Mouse (Mus musculus): ENCODE data around the gene Pcdh15.

Gene Pcdh15

DNA sequence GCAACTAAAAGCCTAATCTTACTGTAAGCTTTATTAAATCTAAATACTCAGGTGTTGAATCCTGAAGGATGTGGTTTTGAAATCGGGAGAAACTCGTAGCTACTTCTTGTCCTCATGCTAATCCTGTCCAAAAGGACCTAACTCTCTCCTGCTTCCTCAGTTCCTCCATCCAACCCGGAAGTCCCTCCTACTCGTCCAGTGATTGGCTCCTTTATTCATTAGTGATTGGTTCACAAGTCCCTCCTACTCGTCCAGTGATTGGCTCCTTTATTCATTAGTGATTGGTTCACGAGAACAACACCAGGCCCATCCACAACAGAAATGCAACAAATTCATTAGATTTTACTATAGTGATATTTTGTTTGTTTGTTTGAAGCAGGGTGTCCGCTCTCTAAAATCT is 227.7 kb downstream of the Pcdh15 start:
- in situ Hi-C loops (cut with MboI; ENCODE audit: unreplicated experiment in 2 of 2) = no loop called here

DNA sequence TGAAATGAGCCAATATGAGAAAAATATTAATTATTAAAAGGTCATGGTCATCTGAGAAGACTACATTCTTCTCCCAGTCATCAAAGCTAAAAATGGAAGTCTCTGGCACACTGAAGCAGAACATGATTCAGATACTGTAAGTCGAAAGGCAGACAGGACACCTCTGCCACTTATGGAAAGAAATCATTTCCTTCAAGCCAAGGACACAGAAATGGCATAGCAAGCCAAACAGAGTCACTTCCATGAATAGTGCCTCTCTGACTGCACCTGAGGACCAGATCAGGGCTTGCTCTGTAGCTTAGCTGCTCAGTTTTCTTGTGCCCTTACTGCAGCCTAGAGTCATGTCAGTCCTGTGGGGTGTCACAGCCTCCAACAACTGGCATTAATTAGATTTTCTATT is 234.3 kb downstream of the Pcdh15 start:
- in situ Hi-C loops (cut with MboI; ENCODE audit: unreplicated experiment in 2 of 2) = no loop called here

DNA sequence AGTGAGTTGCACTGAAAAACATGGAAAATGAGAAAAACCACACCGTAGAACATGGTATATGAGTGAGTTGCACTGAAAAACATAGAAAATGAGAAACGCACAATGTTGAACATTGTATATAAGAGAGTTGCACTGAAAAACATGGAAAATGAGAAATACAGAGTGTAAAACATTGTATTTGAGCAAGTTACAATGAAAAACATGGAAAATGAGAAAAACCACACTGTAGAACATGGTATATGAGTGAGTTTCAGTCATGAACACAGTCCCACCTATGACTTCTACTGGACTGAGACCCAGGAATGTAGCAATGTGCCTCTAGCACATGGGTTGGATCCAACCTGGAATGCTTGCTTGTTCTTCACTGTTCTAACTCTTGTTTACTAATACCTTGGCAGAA is 279.9 kb downstream of the Pcdh15 start:
- in situ Hi-C loops (cut with MboI; ENCODE audit: unreplicated experiment in 2 of 2) = no loop called here

DNA sequence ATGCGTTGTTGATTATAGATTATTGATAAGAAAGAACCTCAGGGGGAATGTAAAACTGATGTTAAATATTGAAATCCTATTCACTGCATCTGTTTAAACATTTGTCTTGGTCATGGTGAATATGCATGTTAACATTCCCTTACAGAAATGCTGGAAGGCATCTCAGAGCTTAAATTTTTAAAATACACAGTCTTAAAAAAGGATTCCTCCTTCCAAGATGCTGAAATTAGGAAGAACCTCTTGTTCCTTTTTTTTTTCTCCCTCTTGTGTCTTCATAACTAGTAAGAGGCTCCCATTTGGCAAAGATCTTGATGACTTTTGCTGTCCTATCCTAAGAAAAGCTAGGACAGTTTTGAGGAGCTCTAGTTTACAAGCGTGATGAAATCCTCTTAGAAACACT is 284.9 kb downstream of the Pcdh15 start:
- in situ Hi-C loops (cut with MboI; ENCODE audit: unreplicated experiment in 2 of 2) = no loop called here

DNA sequence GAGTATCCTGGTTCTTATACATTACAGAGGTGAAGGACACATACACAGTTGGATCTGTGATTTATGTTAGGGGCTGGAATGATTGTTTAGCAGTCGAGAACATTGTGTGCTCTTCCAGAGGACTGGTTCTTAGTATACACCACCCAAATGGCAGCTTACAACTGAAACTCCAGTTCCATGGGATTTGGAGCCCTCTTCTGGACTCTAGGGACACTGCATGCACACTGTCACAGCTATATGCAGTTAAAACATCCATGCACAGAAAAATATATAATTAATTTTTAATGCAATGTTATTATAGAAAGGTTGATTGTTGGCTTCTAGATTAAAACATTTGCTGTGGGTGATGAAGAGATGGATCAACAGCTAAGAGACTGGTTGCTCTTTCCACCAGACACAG is 301.3 kb downstream of the Pcdh15 start:
- in situ Hi-C loops (cut with MboI; ENCODE audit: unreplicated experiment in 2 of 2) = no loop called here

DNA sequence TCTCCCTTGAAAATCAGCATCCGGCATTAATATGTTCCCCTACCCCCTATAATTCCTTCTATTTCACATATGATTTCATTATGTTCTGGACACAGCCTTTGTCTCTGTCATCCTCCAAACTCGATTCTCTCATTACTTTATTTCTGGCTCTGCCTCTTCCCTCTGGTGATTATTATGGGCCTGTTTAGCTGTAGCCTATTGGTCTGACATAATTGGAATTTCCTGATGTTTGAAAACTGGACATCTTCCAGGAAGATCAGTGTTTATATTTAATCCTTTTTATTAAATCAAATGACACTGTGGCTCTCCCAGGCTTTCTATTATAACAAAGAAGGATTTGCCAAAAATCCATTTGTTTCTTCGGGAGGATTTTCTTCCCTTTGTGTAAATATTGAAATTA is 326.3 kb downstream of the Pcdh15 start:
- in situ Hi-C loops (cut with MboI; ENCODE audit: unreplicated experiment in 2 of 2) = no loop called here

DNA sequence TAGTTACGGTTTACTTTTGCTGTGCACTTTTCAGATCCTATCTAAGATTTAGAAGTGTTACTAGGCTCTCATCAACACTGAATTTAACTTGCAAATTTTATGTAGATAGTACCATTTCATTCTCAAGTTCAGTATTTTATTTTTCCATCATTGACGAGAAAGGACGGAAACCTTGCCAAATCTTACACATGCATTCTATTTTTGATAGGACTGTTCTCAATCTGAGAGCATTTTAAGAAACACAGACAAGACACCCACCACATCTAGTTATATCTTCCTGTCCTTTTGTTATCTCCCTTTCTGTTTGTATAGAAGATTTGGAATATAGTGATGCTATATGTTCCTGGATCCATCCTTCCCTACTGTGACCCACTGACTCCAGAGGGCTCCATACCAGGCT is 332.2 kb downstream of the Pcdh15 start:
- in situ Hi-C loops (cut with MboI; ENCODE audit: unreplicated experiment in 2 of 2) = no loop called here

DNA sequence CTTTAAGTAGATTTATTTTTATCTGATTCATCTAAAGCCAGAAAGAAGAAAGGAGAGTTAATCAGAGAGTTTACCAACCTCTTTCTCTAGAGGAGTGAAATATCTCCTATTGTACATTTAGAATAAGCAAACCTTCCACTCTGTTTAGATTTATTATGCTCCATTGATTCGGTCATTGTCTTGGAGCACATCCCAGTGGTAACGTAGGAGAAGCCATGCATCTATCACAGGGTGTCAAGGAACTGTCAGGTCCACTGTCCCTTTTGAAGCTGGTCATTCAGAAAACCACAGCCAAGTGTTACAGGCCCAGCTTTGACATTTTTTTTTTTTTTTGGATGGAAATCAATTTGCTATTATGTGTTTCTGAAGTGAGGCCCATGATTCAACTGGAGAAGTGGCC is 384.9 kb downstream of the Pcdh15 start:
- in situ Hi-C loops (cut with MboI; ENCODE audit: unreplicated experiment in 2 of 2) = no loop called here

DNA sequence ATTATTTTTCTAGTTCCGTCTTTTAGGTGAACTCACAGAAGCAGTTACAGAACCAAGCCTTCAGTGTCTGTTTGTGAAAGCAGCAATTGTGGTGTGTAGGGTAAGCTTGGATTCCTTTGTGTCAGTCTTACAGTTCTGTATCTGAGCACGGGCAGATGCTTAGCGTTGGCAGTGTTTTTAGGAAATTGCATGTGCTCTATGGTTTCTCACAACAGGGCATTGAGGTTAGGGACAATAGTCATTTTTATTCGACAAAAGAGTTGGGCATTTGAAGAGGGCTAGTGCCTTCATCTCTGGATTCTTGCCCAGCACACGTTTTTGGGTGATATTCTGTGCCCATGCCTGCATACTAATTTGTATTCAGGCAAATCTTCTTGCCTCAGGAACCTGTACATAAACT is 392.5 kb downstream of the Pcdh15 start:
- in situ Hi-C loops (cut with MboI; ENCODE audit: unreplicated experiment in 2 of 2) = no loop called here

DNA sequence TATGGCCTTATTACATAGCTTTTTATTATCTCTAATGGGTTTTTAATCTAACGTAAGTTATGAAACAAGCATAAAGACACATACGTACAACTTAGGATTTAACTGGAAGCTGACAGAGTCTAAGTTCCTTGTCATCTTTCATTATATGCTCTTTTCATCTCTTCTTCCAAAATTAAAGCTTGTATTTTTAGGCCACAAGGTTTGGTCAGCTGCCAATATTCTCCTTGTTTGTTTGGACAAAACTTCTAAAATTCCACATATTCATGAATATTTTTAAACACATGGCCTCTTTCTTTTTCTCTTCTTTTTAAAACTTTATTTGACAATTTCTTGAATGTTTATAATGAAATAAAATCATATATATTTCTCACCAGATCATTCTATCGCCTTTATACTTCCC is 415.7 kb downstream of the Pcdh15 start:
- in situ Hi-C loops (cut with MboI; ENCODE audit: unreplicated experiment in 2 of 2) = no loop called here

DNA sequence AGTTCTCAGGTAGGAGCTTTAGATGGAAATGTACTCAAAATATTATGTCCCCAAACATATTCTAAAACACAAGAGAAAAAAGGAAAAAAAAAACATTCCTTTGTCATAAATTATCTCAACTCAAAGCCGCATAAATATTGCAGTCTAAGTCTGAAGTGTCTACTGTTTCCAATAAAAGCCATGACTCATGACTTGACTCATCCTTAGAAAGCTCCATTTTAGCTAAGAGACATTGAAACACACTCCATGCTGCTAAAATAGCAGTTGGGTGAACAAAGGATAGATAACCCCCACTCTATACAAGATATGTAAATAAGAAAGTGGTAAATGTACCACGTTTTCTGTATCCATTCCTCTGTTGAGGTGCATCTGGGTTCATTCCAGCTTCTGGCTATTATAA is 416.6 kb downstream of the Pcdh15 start:
- in situ Hi-C loops (cut with MboI; ENCODE audit: unreplicated experiment in 2 of 2) = no loop called here

DNA sequence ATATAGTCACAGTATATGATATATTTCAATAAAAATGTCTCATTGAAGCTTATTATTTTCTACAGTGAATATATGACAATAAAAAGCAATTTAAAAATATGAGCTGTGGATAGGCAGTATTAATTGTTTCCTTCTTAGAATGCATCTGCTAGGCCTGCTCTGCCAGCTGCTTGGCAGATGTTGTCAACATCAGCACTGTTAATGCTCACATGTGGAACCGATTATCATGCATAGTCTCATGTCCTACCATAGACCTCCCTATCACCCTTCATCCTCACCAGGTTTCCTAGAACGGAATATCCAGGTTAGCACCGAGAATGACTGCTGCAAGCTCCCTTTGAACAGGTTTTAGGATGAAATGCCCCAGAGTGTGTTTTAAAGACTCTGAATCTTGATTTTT is 420.3 kb downstream of the Pcdh15 start:
- in situ Hi-C loops (cut with MboI; ENCODE audit: unreplicated experiment in 2 of 2) = no loop called here

DNA sequence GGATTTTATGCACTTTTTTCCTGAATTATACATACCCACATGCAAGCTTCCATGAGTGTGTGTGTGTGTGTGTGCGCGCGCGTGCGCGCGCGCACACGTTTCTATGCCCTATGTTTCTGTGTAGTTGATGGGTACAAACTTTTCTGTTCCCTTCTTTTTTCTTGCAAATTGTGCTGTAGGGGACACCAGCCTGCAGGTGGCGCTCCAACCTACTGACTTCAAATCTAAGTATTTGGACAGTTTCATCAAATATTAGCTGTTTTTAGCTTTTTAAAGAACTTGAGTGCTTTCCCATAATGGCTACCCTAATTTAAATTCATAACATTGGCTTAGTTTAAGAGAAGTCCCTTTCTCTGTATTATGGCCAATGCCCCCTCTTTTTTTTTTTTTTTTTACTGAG is 453.7 kb downstream of the Pcdh15 start:
- in situ Hi-C loops (cut with MboI; ENCODE audit: unreplicated experiment in 2 of 2) = no loop called here

DNA sequence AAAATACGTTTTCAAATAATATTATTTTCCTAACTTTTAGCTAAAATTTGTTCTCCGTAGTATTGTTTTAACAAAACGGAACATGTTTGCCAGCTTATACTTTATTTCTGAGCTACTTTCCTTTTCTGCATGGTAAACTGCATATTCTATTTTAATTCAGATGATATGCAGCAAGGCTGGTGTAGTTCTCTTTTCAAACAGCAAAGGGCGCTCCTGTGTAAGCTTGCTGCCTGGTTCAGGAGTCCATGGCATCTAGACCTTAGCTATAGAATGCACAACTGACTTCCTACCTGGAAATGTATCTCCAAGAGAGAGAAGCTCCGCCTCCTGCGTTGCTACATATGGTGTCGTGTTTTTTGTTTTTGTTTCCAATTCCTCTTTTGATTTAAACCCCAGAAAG is 465.1 kb downstream of the Pcdh15 start:
- in situ Hi-C loops (cut with MboI; ENCODE audit: unreplicated experiment in 2 of 2) = no loop called here

DNA sequence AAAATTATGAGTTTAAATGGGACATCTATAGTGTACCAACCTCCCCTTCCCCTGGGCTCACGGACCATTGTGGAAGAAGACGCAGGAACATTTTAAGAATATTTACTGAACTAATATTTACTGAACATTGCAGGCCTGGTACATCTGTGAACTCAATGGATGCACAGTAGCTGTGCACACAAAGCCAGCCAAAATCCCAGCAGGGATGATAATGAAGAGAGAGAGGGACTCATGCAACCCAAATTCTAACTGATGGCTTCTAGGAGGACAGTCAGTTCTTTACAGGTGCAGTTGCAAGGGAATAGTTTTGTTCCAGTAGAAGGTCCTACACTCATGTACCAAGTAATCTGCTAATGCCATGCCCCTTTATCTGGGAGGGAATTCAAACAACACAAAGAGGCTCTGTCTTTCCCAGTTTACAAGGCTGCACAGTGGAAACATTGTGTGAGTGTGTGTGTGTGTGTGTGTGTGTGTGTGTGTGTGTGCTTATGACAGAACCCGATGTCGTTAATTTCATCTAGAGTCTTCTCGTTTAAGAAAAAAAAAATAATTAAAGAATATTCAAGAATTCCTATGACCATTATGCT is 475.7 kb downstream of the Pcdh15 start:
- in situ Hi-C loops (cut with MboI; ENCODE audit: unreplicated experiment in 2 of 2) = no loop called here

DNA sequence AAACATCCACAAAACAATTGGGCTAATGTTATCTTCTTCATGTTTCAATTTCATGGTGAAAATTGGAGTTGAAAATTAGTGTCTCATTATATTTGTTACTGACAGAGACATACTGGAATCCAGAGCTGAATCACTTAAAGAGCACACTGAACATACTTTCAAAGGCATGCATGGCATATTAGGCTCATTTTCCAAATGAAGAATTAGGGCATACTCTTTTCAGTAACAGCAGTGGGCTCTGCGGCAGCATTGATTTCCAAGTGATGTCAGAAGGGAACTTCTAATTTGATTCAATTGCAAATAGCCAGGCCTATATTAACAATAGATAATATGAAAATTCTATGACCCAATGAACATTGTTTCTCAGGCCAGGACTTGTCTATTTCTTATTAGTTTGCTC is 568.4 kb downstream of the Pcdh15 start:
- in situ Hi-C loops (cut with MboI; ENCODE audit: unreplicated experiment in 2 of 2) = no loop called here

DNA sequence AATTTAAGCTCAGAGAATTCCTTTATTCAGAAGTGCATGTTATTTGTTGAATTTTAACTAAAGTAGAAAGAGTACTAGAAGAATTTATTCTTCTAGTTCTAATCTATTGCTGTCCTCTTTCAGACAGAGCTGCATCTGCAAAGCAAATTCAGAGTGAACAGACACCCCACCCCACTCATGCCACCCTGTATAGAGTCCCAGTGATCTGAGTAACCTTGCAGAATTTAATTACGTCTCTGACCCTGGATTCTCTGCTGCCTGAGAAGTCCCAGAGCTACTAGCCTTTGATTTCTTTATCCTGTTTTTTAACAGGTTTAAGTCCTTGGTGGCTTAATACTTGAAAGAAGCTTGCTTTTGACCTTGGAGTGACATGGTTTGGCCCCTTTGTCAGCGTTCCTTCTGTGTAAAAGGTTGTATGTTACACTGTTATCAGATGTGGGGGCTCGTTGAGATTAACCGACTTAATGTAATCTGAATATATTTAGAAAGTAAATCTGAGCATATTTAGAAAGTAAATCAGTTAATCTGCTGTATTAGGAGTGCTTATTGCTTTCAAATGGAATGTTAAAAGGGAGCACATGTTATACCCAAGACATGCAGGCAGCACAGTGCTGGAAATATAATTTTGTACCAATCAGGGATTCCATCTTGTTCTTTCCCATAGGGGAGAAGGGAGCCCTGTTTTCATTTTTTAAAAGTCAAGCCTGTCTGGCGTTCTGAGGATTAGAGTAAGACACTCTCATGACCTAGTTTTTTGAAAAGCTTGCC is 601.6 kb downstream of the Pcdh15 start:
- in situ Hi-C loops (cut with MboI; ENCODE audit: unreplicated experiment in 2 of 2) = no loop called here

DNA sequence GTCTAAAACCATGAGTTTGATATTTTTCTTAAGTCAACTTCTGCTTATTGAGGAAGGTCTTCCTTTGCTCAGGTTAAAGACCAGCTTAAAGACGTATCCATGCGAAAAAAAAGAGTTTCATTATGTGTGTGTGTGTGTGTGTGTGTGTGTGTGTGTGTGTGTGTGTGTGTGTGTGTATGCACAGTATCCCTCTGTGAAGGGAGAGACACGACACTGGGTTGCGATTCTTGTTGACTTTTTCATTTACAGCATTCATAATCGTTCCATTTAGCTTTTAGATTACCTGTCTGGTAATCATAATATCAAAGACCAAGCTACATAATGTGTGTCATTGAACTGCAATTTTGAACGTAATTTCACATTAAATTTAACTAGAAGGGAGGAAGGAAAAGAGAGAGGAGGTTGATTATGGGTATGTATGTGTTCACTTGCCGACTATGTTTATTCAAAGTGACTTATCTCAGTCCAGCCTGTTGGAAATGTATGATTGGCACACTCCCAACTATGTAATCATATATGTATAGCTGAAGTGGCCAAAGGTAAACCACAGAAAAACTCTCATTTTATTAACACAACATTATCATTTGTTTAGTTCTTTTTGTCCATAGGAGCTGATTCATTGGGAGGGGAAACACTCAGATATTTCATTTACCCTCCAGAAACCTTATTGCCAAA is 626.6 kb downstream of the Pcdh15 start:
- in situ Hi-C loops (cut with MboI; ENCODE audit: unreplicated experiment in 2 of 2) = no loop called here

DNA sequence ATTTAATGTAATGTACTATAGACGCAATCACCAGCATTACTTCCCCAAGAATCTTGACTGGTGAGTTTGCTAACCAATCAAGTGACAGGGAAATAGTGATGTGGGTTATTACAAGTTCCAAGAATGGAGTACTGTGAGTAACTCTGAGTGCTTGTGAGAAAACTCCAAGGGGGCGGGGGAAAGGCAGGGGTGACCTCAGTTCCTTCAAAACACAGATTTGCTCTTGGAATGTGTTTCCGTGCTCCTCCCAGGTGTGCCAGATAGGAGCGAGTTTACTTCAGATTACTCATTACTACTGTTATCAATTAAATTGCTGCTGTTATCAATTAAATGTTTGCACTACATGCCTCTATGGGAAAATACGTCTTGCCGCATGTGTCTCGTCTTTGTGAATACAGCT is 634.1 kb downstream of the Pcdh15 start:
- in situ Hi-C loops (cut with MboI; ENCODE audit: unreplicated experiment in 2 of 2) = no loop called here

DNA sequence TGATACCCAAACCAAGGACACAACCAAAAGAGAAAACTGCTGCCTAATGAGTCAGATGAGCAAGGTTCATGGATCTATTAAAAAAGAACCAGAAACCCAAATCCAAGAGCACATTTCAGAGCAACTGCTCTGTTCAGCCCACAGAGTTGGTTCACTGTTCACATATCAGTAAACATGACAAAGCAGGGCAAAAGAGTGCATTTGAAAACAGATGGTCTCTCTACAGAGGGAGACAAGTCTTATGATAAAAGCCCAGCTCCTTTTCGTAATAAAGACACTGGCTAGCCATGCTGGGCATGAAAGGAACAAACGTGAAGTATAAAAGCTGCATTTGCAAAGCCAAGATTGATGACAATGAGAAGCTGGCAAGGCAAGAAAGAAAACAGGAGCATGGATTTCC is 649.9 kb downstream of the Pcdh15 start:
- in situ Hi-C loops (cut with MboI; ENCODE audit: unreplicated experiment in 2 of 2) = no loop called here

DNA sequence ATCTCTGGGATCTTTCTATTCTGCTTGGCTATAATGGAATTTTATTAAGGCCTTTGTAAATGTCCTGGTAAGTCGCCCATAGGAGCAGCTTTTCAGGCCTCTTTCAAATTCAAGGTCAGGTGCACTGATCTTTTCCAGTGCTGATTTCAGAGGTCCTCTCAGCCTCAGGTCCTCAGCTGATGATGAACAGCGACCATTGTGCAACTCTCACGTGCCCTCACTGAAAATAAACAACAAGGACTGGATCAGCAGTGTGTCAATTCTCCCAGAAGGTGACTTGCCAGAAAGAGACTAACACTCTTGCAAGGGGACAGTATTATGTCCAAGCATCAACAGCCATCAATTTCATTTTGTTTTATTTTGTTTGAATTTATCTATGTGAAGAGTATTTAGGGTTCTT is 654.7 kb downstream of the Pcdh15 start:
- in situ Hi-C loops (cut with MboI; ENCODE audit: unreplicated experiment in 2 of 2) = no loop called here

DNA sequence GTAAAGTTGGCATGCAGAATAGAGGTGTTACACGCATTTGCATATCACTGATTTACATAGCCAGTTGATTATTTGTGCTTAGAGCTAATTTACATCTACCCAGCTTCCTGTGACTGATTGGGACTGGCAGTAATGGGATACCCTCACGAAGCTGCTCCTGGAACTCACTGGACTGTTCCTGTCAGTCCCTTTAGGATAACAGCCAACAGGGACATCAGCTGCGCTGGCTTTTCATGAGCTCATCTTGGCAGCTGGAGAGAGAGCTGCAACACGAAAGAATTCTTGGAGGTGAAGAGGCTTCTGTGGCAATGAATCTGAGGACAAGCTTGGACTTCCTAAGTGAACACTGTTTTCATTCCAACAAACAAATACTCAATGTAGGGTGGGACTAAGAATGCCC is 683.8 kb downstream of the Pcdh15 start:
- in situ Hi-C loops (cut with MboI; ENCODE audit: unreplicated experiment in 2 of 2) = no loop called here
